Mouse (Mus musculus) heart, postnatal 4 days (tissue): Measurements from ENCODE around the gene Vwce. TPM values are rescaled to one million over a fixed set of nuclear protein-coding genes. Genes with fewer than 3 reads are reported as not detected.

Experiments used
- total RNA-seq, 2 experiments: library from RNA; stranded (reverse); gene quantifications; 2 replicates each; pipeline ENCODE4 v1.2.3; 2021

The Vwce gene
- total RNA-seq, 2 experiments from 2014 or later = 0.38 to 0.47 TPM

Other genes starting within 250 kb of the Vwce start
- 10 to 100 TPM; 40.8 to 44.7 TPM for gene Syt7, start 245.1 kb upstream of the Vwce start, total RNA-seq
- gene Lrrc10b, start 176.7 kb upstream of the Vwce start, total RNA-seq = 1 to 10 TPM; 3.3 to 4.7 TPM
- gene Ppp1r32, start 151.3 kb upstream of the Vwce start, total RNA-seq = under 1 TPM; 0.52 to 0.77 TPM
- 10 to 100 TPM; 50.0 to 52.9 TPM for gene Cpsf7, start 108.9 kb upstream of the Vwce start, total RNA-seq
- 10 to 100 TPM; 54.2 to 56.5 TPM for gene Sdhaf2, start 108.1 kb upstream of the Vwce start, total RNA-seq
- 1 to 10 TPM; 5.8 to 6.2 TPM for gene Tmem216, start 78.0 kb upstream of the Vwce start, total RNA-seq
- gene Cyb561a3, start 57.0 kb upstream of the Vwce start, total RNA-seq = 10 to 100 TPM in 1 of 2 experiments, 1 to 10 TPM in 1; 8.1 to 11.3 TPM
- gene Tmem138, start 56.9 kb upstream of the Vwce start, total RNA-seq = 1 to 10 TPM; 6.1 to 7.7 TPM
- 100 to 1,000 TPM; 269 to 282 TPM for gene Ddb1, start 28.9 kb upstream of the Vwce start, total RNA-seq
- gene Tkfc, start 28.6 kb upstream of the Vwce start, total RNA-seq = 10 to 100 TPM; 13.3 to 13.6 TPM
- not detected for gene Pga5, start 43.9 kb downstream of the Vwce start, total RNA-seq
- 10 to 100 TPM; 26.1 to 27.9 TPM for gene Vps37c, start 54.5 kb downstream of the Vwce start, total RNA-seq
- gene Cd5, start 104.8 kb downstream of the Vwce start, total RNA-seq = under 1 TPM; 0.34 to 0.95 TPM
- gene Cd6, start 195.8 kb downstream of the Vwce start, total RNA-seq = under 1 TPM in 1 of 2 experiments, not detected in 1; 0.17 TPM
- gene Slc15a3, start 205.5 kb downstream of the Vwce start, total RNA-seq = 1 to 10 TPM; 2.1 to 2.3 TPM
- gene Tmem132a, start 235.7 kb downstream of the Vwce start, total RNA-seq = 10 to 100 TPM; 52.4 to 53.4 TPM
- 100 to 1,000 TPM; 100 to 104 TPM for gene Tmem109, start 247.8 kb downstream of the Vwce start, total RNA-seq